Mouse (Mus musculus) limb, embryonic 11.5 days (tissue): ENCODE measurements around the gene Mtif3. TPM values are rescaled to one million over a fixed set of nuclear protein-coding genes. Genes with fewer than 3 reads are reported as not detected.
"Not testable (repeated sequence)": the region's sequence is repeated elsewhere in the genome, so short reads cannot be mapped to it uniquely, and the experiment has no call there.

Experiments used
- ATAC-seq: fragments of 200-750 bp; cut with Nextera tagmentation; 2 replicates; pipeline ENCODE4 v1.8.0; 2017; ENCODE audit warnings: low read depth; ENCODE audit not compliant: insufficient number of reproducible peaks, low FRiP score, low TSS enrichment
- DNase-seq: peaks from one replicate; pipeline ENCODE4 v3.0.0-alpha.2; 2015; ENCODE audit warnings: low spot score
- H3K27ac ChIP-seq: fragments of 300-500 bp; sonication (generic); replicated peaks from 2 replicates; pipeline ENCODE4 v1.5.1; 2014; ENCODE audit warnings: low read depth, mild to moderate bottlenecking, low read length
- H3K27me3 ChIP-seq: fragments of 300-500 bp; sonication (generic); 2 replicates; pipeline ENCODE4 v1.6.1; 2014; ENCODE audit warnings: mild to moderate bottlenecking, low read length, mixed read lengths; ENCODE audit not compliant: control insufficient read depth, insufficient read depth
- H3K36me3 ChIP-seq: fragments of 300-500 bp; sonication (generic); 2 replicates; pipeline ENCODE4 v1.6.1; 2014; ENCODE audit warnings: mild to moderate bottlenecking, low read length, moderate library complexity, mixed read lengths; ENCODE audit not compliant: control insufficient read depth, insufficient read depth
- H3K4me1 ChIP-seq: fragments of 300-500 bp; sonication (generic); 2 replicates; pipeline ENCODE4 v1.6.1; 2014; ENCODE audit warnings: low read length, mixed read lengths; ENCODE audit not compliant: control insufficient read depth, insufficient read depth
- H3K4me2 ChIP-seq: fragments of 300-500 bp; sonication (generic); 2 replicates; pipeline ENCODE4 v1.6.1; 2014; ENCODE audit warnings: low read depth, mild to moderate bottlenecking, moderate library complexity; ENCODE audit not compliant: severe bottlenecking
- H3K4me3 ChIP-seq: fragments of 300-500 bp; sonication (generic); 2 replicates; pipeline ENCODE4 v1.5.1; 2014; ENCODE audit warnings: low read depth, low read length
- H3K9ac ChIP-seq: fragments of 300-500 bp; sonication (generic); 2 replicates; pipeline ENCODE4 v1.6.1; 2014; ENCODE audit warnings: mild to moderate bottlenecking, low read length
- H3K9me3 ChIP-seq: fragments of 300-500 bp; sonication (generic); 2 replicates; pipeline ENCODE4 v1.6.1; 2016; ENCODE audit warnings: low read length; ENCODE audit not compliant: control insufficient read depth
- WGBS: fragments of 180-500 bp; shearing (Covaris S2); extraction: QIAGEN DNeasy Blood & Tissue Kit; methylation state at CpG from one replicate; pipeline ENCODE4 v1.1.7; 2014; 5-methylcytosine and 5-hydroxymethylcytosine counted together
- polyA plus RNA-seq: library from polyadenylated mRNA; unstranded; fragments of >200 nt; fragmentation: Nextera tagmentation; extraction: Ambion mirVana; gene quantifications from 2 replicates; pipeline ENCODE4 v1.2.1, GENCODE M21; 2014

The Mtif3 gene
- polyA plus RNA-seq, 1 experiment from 2014 or later, result 23.4 TPM

DNA sequence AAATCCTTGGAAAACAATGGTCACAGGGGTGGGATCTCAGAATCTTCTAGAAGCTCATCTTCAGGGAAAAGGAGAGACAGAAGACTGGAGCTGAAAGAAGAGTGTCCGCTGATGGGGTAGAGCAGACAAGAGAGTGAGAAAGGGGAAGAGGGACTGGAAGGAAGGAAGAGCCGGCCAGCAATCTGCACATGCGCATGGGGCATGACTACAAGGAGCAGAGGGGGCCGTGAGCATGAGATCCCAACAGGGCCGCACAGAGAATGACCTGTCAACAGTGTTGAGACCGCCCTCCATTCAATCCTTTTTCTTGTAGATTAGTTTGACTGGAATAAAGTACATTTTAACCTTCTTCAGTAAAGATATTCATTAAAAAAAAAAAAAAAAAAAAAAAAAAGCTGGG lies 16.1 kb downstream of the Mtif3 start:
- H3K9me3 ChIP-seq, result no peaks in the 10 kb centered on the region
- peaks cover 5% of the 10 kb centered on the region; the same call in 1 of the 2 replicates for H3K4me1 ChIP-seq
- H3K36me3 ChIP-seq, result peaks cover 12% of the 10 kb centered on the region; the same call in 1 of the 2 replicates
- H3K4me3 ChIP-seq, result no peak overlapping the region
- DNase-seq (no peak), ATAC-seq (no peak)
- no peaks in the 10 kb centered on the region for H3K27me3 ChIP-seq
- 90% methylated on average over 6 of the region's 6 CpGs for WGBS
- H3K9ac ChIP-seq, result no peak overlapping the region
- no peak overlapping the region for H3K27ac ChIP-seq
- no peak overlapping the region for H3K4me2 ChIP-seq

DNA sequence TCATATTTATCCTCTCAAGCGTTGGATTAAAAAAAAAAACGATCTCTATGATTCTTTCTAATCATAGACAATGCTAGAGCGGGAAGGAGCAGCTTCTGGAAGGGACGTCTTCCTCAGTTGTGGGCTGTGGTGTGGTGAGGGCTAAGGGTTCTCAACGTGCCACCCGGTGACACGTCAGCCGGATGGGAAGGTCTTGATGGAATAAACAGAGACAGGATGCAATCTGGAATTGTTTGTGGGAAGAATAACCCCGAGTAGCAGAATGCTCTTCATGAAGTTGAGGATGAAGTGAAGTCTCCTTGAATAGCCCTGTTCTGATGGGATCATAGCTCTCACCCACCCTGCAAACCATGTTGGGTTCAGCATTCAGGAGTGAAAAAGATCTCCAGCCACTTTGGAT lies 16.9 kb downstream of the Mtif3 start:
- 89% methylated on average over 9 of the region's 9 CpGs for WGBS
- H3K9me3 ChIP-seq, result no peaks in the 10 kb centered on the region
- H3K27me3 ChIP-seq, result no peaks in the 10 kb centered on the region
- DNase-seq (no peak), ATAC-seq (no peak)
- no peak overlapping the region for H3K27ac ChIP-seq
- peaks cover 5% of the 10 kb centered on the region; the same call in 1 of the 2 replicates for H3K4me1 ChIP-seq
- H3K9ac ChIP-seq, result no peak overlapping the region
- H3K36me3 ChIP-seq, result peaks cover 5% of the 10 kb centered on the region; the same call in 1 of the 2 replicates
- H3K4me2 ChIP-seq, result no peak overlapping the region
- no peak overlapping the region for H3K4me3 ChIP-seq

DNA sequence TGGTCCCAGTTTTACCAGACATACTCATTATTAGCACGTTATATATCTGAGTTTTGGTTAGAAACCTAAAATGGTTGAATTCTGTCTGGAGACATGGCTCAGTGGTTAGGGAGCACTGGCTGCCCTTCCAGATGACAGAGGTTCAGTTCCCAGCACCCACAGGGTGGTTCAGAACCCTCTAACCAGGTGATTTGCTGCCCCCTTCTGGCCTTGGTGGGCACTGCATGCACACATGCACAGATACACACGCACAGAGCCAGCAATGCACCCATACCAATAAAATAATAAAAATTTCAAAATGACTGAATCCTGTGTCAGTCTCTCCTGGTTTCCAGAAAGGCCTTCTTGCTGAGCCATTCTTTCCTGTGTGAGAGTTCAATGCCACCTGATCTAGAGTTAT lies 19.0 kb downstream of the Mtif3 start:
- H3K27ac ChIP-seq, result no peak overlapping the region
- no peak overlapping the region for H3K4me2 ChIP-seq
- no peaks in the 10 kb centered on the region for H3K4me1 ChIP-seq
- no peaks in the 10 kb centered on the region for H3K27me3 ChIP-seq
- ATAC-seq (no peak), DNase-seq (no peak)
- no peak overlapping the region for H3K4me3 ChIP-seq
- H3K9ac ChIP-seq, result no peak overlapping the region
- no peaks in the 10 kb centered on the region for H3K36me3 ChIP-seq
- no peaks in the 10 kb centered on the region for H3K9me3 ChIP-seq
- 91% methylated on average over 2 of the region's 2 CpGs for WGBS

DNA sequence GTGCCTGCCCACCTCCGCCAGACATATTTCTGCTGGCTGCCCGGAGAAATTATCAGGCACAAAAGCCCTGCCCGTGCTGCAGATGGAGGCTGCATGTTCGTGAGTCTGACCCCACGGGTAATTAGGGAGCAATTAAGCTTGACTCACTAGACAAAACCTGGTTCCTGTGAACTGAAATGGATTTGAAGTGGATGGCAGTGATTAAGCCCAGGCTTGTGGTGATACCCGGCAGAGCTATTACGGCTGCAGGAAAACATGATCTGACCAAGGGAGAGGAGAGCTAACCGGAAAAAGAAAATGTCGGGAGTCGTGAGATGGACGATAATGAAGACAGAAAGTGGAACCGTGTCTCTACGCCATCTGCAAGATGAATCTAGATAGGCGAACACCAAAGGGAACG lies 20.6 kb downstream of the Mtif3 start:
- H3K9me3 ChIP-seq, result no peaks in the 10 kb centered on the region
- no peaks in the 10 kb centered on the region for H3K4me1 ChIP-seq
- H3K27ac ChIP-seq, result no peak overlapping the region
- no peak for DNase-seq
- 44% methylated on average over 15 of the region's 15 CpGs for WGBS
- H3K4me3 ChIP-seq, result no peak overlapping the region
- no peaks in the 10 kb centered on the region for H3K27me3 ChIP-seq
- H3K4me2 ChIP-seq, result no peak overlapping the region
- H3K36me3 ChIP-seq, result no peaks in the 10 kb centered on the region
- no peak for ATAC-seq
- H3K9ac ChIP-seq, result no peak overlapping the region

DNA sequence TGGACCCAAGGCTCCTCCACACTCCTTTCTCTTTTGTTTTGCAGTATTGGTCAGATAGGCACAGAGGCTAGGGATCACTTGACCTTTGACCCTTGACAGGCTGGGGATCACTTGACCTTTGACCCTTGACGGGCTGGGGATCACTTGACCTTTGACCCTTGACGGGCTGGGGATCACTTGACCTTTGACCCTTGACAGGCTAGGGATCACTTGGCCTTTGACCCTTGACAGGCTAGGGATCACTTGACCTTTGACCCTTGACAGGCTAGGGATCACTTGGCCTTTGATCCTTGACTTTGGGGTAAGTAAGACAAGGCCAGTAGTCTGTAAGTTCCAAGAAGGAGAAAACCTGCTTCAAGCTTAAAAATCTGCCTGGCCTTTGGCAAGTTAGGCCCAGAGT lies 21.7 kb downstream of the Mtif3 start:
- not testable (repeated sequence) for H3K36me3 ChIP-seq, ATAC-seq, H3K27ac ChIP-seq, H3K9ac ChIP-seq, H3K4me2 ChIP-seq, H3K4me3 ChIP-seq, H3K27me3 ChIP-seq, DNase-seq, H3K4me1 ChIP-seq, H3K9me3 ChIP-seq
- WGBS, result 75% methylated on average over 2 of the region's 2 CpGs

DNA sequence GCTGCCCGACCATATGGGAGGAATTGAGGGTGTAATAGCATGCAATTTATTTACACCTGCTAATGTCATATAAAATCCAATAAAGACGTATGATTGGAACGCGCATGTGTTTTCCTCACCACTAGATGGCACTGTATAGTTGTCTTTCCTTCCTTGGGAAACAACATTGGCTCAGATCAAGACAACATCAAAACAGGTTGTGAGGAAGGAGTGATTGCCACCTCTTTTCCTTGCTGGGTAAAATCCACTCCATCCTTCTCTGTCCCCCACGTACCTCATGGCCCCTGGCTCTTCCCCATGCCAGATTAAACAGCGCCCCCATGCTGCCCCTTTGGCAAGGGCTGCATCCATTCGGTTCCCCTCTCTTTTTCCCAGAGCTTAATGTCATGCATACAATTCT lies 23.4 kb downstream of the Mtif3 start:
- Histone ChIP-seq H3K27ac (no peak overlapping the region), H3K27me3 (no peaks in the 10 kb centered on the region), H3K9ac (no peak overlapping the region), H3K36me3 (no peaks in the 10 kb centered on the region), H3K9me3 (no peaks in the 10 kb centered on the region), H3K4me3 (no peak overlapping the region), H3K4me2 (no peak overlapping the region), H3K4me1 (0 out of 2 replicates have a peak, but pooled peaks cover 2% of the 10 kb centered on the region)
- ATAC-seq (no peak), DNase-seq (no peak)
- WGBS, result 26% methylated on average over 7 of the region's 7 CpGs

DNA sequence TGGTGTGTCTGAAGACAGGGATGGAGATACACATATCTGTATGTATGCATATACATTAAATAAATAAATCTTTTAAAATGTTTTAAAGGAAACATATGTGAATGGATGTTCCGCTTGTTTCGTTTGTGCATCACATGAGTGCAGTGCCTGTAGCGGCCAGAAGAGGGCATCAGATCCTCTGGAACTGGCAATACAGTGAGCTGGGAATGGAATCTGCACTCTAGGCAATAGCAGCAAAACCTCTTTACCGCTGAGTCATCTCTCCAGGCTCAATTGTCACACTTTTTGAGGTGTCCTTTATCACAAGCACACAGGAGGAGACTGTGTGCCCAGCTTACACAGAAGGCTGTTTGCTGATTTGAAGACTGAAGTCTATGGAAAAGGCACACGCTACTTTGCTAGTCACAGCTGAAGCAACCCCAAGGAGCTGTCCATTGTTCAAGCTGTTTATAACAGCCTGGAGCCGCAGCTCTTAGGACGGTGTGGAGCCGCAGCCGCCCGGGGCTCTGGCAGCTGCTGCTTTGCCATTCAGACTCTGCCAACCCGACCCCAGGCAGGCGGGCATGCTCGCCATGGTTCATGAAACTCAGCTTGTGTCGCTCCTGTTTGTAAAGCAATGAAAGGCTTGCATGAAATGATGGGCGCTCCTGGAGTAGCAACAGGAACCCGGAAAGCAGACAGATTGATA lies 24.3 kb downstream of the Mtif3 start:
- Histone ChIP-seq H3K9ac (no peak overlapping the region), H3K9me3 (no peaks in the 10 kb centered on the region), H3K27ac (no peak overlapping the region), H3K36me3 (no peaks in the 10 kb centered on the region), H3K4me1 (0 out of 2 replicates have a peak, but pooled peaks cover 2% of the 10 kb centered on the region), H3K4me3 (no peak overlapping the region), H3K27me3 (no peaks in the 10 kb centered on the region), H3K4me2 (no peak overlapping the region)
- 84% methylated on average over 16 of the region's 16 CpGs for WGBS
- ATAC-seq (no peak), DNase-seq (no peak)

DNA sequence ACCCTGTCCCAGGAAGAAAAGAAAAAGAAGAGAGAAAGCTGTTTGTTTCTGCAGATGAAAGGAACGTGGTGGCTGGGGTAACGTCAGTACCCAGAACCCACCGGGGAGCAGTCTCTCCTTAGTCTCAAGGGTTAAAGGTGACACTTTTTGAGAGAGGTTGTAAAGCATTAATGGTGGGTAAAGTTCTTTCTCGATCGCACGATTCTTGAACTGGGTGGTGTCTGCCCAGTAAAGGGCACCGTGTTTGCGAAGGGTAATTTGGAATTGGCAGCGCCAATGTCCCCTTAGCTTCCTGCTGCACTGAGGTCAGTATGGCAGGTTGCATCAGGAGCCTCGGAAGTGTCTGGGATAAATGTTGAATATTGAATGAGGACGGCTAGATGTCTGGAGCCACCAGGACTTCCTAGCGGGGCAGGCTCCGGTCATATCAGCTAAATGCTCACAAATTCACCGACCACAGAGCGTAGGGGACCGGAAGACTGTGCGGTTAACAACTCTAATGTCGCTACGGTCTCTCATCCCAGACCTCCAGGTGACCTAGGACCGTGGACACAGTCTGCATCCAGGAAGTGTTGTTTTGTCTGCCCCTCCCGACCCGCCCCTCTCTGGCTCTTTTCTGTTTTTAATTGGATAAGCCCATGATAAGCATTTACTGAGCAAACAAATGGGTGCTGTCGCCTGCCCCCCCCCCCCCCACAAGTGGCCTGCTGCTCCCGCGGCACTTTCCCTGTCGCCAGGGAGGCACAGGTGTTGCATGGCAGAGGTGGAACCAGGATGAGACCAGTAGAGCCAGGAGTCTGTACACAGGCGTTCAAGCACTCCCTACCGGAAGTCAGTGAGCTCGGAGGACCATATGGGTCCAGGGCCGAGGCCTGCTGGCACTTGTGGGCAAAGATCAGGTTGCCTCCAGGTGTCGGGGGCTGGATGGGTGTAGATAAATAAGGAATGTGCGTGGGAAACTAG lies 25.8 kb downstream of the Mtif3 start:
- Histone ChIP-seq H3K36me3 (no peaks in the 10 kb centered on the region), H3K4me1 (0 out of 2 replicates have a peak, but pooled peaks cover 2% of the 10 kb centered on the region), H3K9ac (no peak overlapping the region), H3K27me3 (no peaks in the 10 kb centered on the region), H3K27ac (no peak overlapping the region), H3K4me3 (no peak overlapping the region), H3K9me3 (no peaks in the 10 kb centered on the region), H3K4me2 (no peak overlapping the region)
- WGBS, result 83% methylated on average over 32 of the region's 32 CpGs
- DNase-seq (no peak), ATAC-seq (no peak)
